22 mouse cellular contexts compared by ENCODE assay signal in genomic region chr5:93030411-93030810, GRCm38 (mm10). TPM values are rescaled to one million over a fixed set of nuclear protein-coding genes. Genes with fewer than 3 reads are reported as not detected.
"Had no signal": no experiment of that assay in that cellular context is flagged by ENCODE, and none has a peak within 500 bp of the region (broad histone marks: within the 10 kb centered on the region; RNA-seq: fewer than 3 reads in every experiment).

No protein-coding gene starts in this region.

- H3K27me3 ChIP-seq: limb, embryonic 13.5 days; midbrain, embryonic 12.5 days; midbrain, embryonic 15.5 days; neural tube, embryonic 12.5 days; neural tube, embryonic 15.5 days had no signal

- H3K27ac ChIP-seq: kidney, postnatal 0 days; layer of hippocampus, adult 2 months; limb, embryonic 10.5 days; limb, embryonic 13.5 days; liver, embryonic 14.5 days; macrophage; midbrain, embryonic 12.5 days; midbrain, embryonic 15.5 days; neural tube, embryonic 12.5 days; neural tube, embryonic 15.5 days had no signal

- H3K4me3 ChIP-seq: layer of hippocampus, adult 2 months; limb, embryonic 10.5 days; limb, embryonic 13.5 days; midbrain, embryonic 12.5 days; midbrain, embryonic 15.5 days; neural tube, embryonic 12.5 days; neural tube, embryonic 15.5 days had no signal

- H3K9me3 ChIP-seq: limb, embryonic 10.5 days; limb, embryonic 13.5 days; midbrain, embryonic 12.5 days; midbrain, embryonic 15.5 days; neural tube, embryonic 12.5 days; neural tube, embryonic 15.5 days had no signal

- DNase-seq: layer of hippocampus, adult 9-11 months; liver; liver, postnatal 0 days; retina, postnatal 1 day; right cerebral cortex, postnatal 25 days; thymus, adult 18-20 months; thymus, postnatal 36 days had no signal

- H3K4me1 ChIP-seq: midbrain, embryonic 12.5 days; midbrain, embryonic 15.5 days had no signal

- H3K4me2 ChIP-seq: limb, embryonic 13.5 days; lung, embryonic 14.5 days; midbrain, embryonic 12.5 days; midbrain, embryonic 15.5 days; neural tube, embryonic 12.5 days; neural tube, embryonic 15.5 days had no signal

- H3K36me3 ChIP-seq: limb, embryonic 10.5 days; limb, embryonic 13.5 days; midbrain, embryonic 12.5 days; midbrain, embryonic 15.5 days; neural tube, embryonic 12.5 days; neural tube, embryonic 15.5 days had no signal

- H3K9ac ChIP-seq: limb, embryonic 13.5 days; liver, embryonic 14.5 days; liver, postnatal 0 days; lung, embryonic 14.5 days; midbrain, embryonic 12.5 days; midbrain, embryonic 15.5 days; neural tube, embryonic 12.5 days; neural tube, embryonic 15.5 days had no signal

- ATAC-seq: liver, postnatal 0 days; lung, postnatal 0 days; midbrain, embryonic 15.5 days had no signal

RNA-seq across cellular contexts. Expression of gene Sowahb, which starts 14.4 kb away (rescaled TPM):
- total RNA-seq: megakaryocyte, adult 5-6 weeks had no signal
- polyA plus RNA-seq: macrophage; neural tube, embryonic 12.5 days; neural tube, embryonic 15.5 days; spleen, adult 2 months; testis, adult 2 months had no signal
